Mouse (Mus musculus) lung, postnatal 0 days (tissue): Measurements from ENCODE around the gene Nr0b2. TPM values are rescaled to one million over a fixed set of nuclear protein-coding genes. Genes with fewer than 3 reads are reported as not detected.

Source experiments
- ATAC-seq: fragments of 200-750 bp; cut with Nextera tagmentation; 2 replicates; pipeline ENCODE4 v1.8.0; 2017; ENCODE audit warnings: moderate library complexity
- DNase-seq: peaks from one replicate; pipeline ENCODE4 v3.0.0-alpha.2; 2016; ENCODE audit warnings: low spot score
- H3K27ac ChIP-seq: fragments of 300-500 bp; sonication (generic); 2 replicates; pipeline ENCODE4 v1.5.1; 2014; ENCODE audit warnings: antibody characterized with exemption, mild to moderate bottlenecking, low read length, mixed read lengths
- H3K27me3 ChIP-seq: fragments of 300-500 bp; sonication (generic); replicated peaks from 2 replicates; pipeline ENCODE4 v1.6.1; 2014; ENCODE audit warnings: low read length, mixed read lengths; ENCODE audit not compliant: insufficient read depth
- H3K36me3 ChIP-seq: fragments of 300-500 bp; sonication (generic); 2 replicates; pipeline ENCODE4 v1.6.1; 2014; ENCODE audit warnings: low read length, mixed read lengths; ENCODE audit not compliant: insufficient read depth
- H3K4me1 ChIP-seq: fragments of 300-500 bp; sonication (generic); 2 replicates; pipeline ENCODE4 v1.6.1; 2014; ENCODE audit warnings: antibody characterized with exemption, low read depth, low read length, mixed read lengths; ENCODE audit not compliant: insufficient read depth
- H3K4me2 ChIP-seq: fragments of 300-500 bp; sonication (generic); replicated peaks from 2 replicates; pipeline ENCODE4 v1.6.1; 2014; ENCODE audit warnings: low read depth, mild to moderate bottlenecking, low read length, moderate library complexity, mixed read lengths
- H3K4me3 ChIP-seq: fragments of 300-500 bp; sonication (generic); 2 replicates; pipeline ENCODE4 v1.5.1; 2014; ENCODE audit warnings: low read depth, low read length
- H3K9ac ChIP-seq: fragments of 300-500 bp; sonication (generic); replicated peaks from 2 replicates; pipeline ENCODE4 v1.6.1; 2014; ENCODE audit warnings: low read depth, mild to moderate bottlenecking
- H3K9me3 ChIP-seq: fragments of 300-500 bp; sonication (generic); 2 replicates; pipeline ENCODE4 v1.6.1; 2016; ENCODE audit warnings: low read length, mixed read lengths
- CTCF ChIP-seq: IDR thresholded peaks from 2 replicates; pipeline ENCODE4 v1.5.1; 2016; ENCODE audit warnings: antibody characterized with exemption, mild to moderate bottlenecking
- EP300 ChIP-seq: IDR thresholded peaks from 2 replicates; pipeline ENCODE4 v1.6.1; 2016; ENCODE audit warnings: antibody characterized with exemption, mild to moderate bottlenecking, control low read depth
- WGBS: fragments of 180-500 bp; shearing (Covaris S2); extraction: QIAGEN DNeasy Blood & Tissue Kit; methylation state at CpG from one replicate; pipeline ENCODE4 v1.1.7; 2014; 5-methylcytosine and 5-hydroxymethylcytosine counted together
- polyA plus RNA-seq: library from polyadenylated mRNA; unstranded; fragments of >200 nt; fragmentation: Nextera tagmentation; extraction: Ambion mirVana; gene quantifications from 2 replicates; pipeline ENCODE4 v1.2.1, GENCODE M21; 2015

Gene Nr0b2
- polyA plus RNA-seq, 1 experiment from 2014 or later = 0.37 TPM

DNA sequence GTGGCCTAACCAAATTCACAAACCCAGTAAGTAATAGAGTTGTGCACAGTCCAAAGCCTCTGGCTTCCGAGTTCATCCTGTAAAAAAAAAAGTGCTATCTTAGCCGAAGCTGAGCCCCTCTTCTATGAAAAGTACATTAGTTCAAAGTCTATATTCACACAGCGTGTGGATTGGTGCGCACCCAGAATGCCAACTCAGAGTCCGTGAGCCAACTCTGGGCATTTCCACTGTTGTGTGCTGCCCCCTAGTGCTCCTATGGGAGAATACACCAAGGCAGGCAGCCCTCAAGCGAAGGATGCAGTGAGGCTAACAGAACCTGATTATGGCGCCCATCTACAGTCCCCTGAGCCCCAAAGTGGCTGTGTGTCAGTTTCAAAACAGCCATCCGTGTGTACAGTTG is 40.2 kb upstream of the Nr0b2 start:
- WGBS = 9% methylated on average over 8 of the region's 8 CpGs
- peaks cover 4% of the 10 kb centered on the region; the same call in 1 of the 2 replicates for H3K27me3 ChIP-seq
- TF ChIP-seq CTCF = peak; percentile 94
- TF ChIP-seq EP300 = no peak
- no peaks in the 10 kb centered on the region for H3K4me1 ChIP-seq
- ATAC-seq = peak; percentile 78
- DNase-seq = peak; percentile 72
- H3K4me2 ChIP-seq = no peak overlapping the region
- no peaks in the 10 kb centered on the region for H3K9me3 ChIP-seq
- H3K36me3 ChIP-seq = no peaks in the 10 kb centered on the region
- no peak overlapping the region for H3K9ac ChIP-seq
- H3K4me3 ChIP-seq = no peak overlapping the region
- H3K27ac ChIP-seq = no peak overlapping the region

GRCm38 (mm10) chr4:133518601-133519368 is 34.4 kb upstream of the Nr0b2 start, which contains the start of gene Kdf1:
TSS of gene Kdf1 (plus strand) at chr4:133518963.
- Histone ChIP-seq H3K4me1 (no peaks in the 10 kb centered on the region), H3K27me3 (peaks cover 12% of the 10 kb centered on the region), H3K4me2 (peak within 1 kb of the TSS; percentile 48), H3K36me3 (no peaks in the 10 kb centered on the region), H3K27ac (peak within 1 kb of the TSS; percentile 73), H3K9me3 (no peaks in the 10 kb centered on the region), H3K9ac (peak within 1 kb of the TSS; percentile 60), H3K4me3 (peak within 1 kb of the TSS; percentile 54)
- ATAC-seq (peak; percentile 97), DNase-seq (peak; percentile 84)
- TF ChIP-seq CTCF (no peak), EP300 (no peak)
- 2% methylated on average over 46 of the region's 69 CpGs for WGBS

DNA sequence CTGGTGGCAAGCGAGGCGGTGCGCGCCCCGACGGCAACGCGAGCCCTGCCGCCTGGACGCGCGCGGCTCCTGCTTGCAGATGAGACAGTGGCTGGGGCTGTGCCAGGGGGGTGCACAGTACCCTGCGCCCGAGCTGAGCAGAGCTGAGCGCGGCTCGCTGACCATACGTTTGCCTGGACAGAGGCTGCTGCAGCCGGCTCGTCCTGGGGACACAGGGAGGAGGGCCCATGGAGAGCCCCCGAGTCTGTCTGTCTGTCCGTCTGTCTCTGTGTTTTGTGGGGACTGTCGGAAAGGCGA is 33.9 kb upstream of the Nr0b2 start:
- Histone ChIP-seq H3K36me3 (no peaks in the 10 kb centered on the region), H3K9ac (peak overlapping the region; percentile 60), H3K9me3 (no peaks in the 10 kb centered on the region), H3K4me1 (no peaks in the 10 kb centered on the region), H3K27ac (peak overlapping the region; percentile 73), H3K4me3 (peak overlapping the region; percentile 54), H3K27me3 (peaks cover 12% of the 10 kb centered on the region), H3K4me2 (peak overlapping the region; percentile 48)
- peak; percentile 37 for DNase-seq
- WGBS = 4% methylated on average over 25 of the region's 25 CpGs
- TF ChIP-seq CTCF (no peak), EP300 (no peak)
- ATAC-seq = no peak; the same call in 1 of the 2 replicates

- H3K9me3 ChIP-seq = no peaks in the 10 kb centered on the region
- TF ChIP-seq EP300 (no peak), CTCF (no peak)
- H3K4me2 ChIP-seq = no peak overlapping the region
- H3K4me3 ChIP-seq = no peak overlapping the region
- H3K36me3 ChIP-seq = no peaks in the 10 kb centered on the region
- no peak overlapping the region for H3K27ac ChIP-seq
- no peaks in the 10 kb centered on the region for H3K4me1 ChIP-seq
- DNase-seq (no peak), ATAC-seq (no peak)
- no peak overlapping the region for H3K9ac ChIP-seq
- H3K27me3 ChIP-seq = peaks cover 12% of the 10 kb centered on the region
- WGBS = 28% methylated on average over 2 of the region's 2 CpGs
Observed at GRCm38 (mm10) chr4:133521502-133521901, 31.7 kb upstream of the Nr0b2 start.

DNA sequence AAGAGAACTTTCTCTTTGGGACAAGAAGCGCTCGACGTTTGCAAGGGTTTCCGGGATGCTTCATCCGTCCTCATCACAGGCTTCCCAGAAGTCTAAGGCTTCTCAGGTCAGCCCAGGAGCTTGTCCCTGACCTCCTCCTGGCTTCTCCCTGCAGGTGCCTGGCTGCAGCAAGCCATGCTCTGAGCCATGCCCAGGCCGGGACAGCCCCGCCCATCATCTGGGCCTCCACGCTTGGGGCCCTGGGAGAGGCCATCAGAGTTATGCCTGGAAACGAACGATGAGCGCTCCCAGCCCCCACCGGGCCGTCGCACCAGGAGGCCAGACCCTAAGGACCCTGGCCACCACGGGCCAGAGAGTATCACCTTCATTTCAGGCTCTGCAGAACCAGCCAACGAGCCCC is 25.4 kb upstream of the Nr0b2 start:
- DNase-seq (no peak), ATAC-seq (no peak)
- Histone ChIP-seq H3K9me3 (no peaks in the 10 kb centered on the region), H3K27me3 (no peaks in the 10 kb centered on the region), H3K9ac (no peak overlapping the region), H3K27ac (no peak overlapping the region), H3K4me2 (no peak overlapping the region), H3K4me1 (no peaks in the 10 kb centered on the region), H3K36me3 (peaks cover 14% of the 10 kb centered on the region), H3K4me3 (no peak overlapping the region)
- TF ChIP-seq CTCF (no peak), EP300 (no peak)
- 59% methylated on average over 16 of the region's 16 CpGs for WGBS

- H3K36me3 ChIP-seq = peaks cover 28% of the 10 kb centered on the region
- H3K4me2 ChIP-seq = no peak overlapping the region
- H3K27ac ChIP-seq = no peak overlapping the region
- H3K27me3 ChIP-seq = no peaks in the 10 kb centered on the region
- no peaks in the 10 kb centered on the region for H3K4me1 ChIP-seq
- ATAC-seq (no peak), DNase-seq (no peak)
- no peak overlapping the region for H3K9ac ChIP-seq
- no peaks in the 10 kb centered on the region for H3K9me3 ChIP-seq
- no peak for TF ChIP-seq CTCF
- no peak for TF ChIP-seq EP300
- WGBS = 63% methylated on average over 3 of the region's 3 CpGs
- H3K4me3 ChIP-seq = no peak overlapping the region
Observed at GRCm38 (mm10) chr4:133532777-133533176, 20.4 kb upstream of the Nr0b2 start.

DNA sequence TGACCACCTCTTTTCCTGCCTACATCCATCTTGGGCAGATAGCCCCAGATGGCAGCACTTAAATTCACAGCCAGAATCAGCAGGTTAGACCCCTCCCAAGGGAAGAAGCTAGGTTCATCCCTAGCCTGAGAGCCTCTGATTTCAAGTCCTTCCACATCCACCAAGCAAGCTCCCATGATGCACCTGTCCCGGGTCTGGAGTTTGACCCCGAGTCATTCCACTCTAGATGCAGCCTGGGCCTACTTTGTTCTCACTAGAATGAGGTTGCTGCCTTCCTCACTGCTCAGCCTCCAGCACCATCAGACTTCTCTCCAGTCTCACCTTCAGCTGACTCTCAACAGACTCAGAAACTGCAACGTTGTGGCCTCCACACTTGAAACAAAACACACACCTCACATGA is 17.1 kb upstream of the Nr0b2 start:
- Histone ChIP-seq H3K36me3 (peaks cover 24% of the 10 kb centered on the region), H3K4me3 (no peak overlapping the region), H3K9me3 (no peaks in the 10 kb centered on the region), H3K4me1 (no peaks in the 10 kb centered on the region), H3K9ac (no peak overlapping the region), H3K27ac (no peak overlapping the region), H3K4me2 (no peak overlapping the region), H3K27me3 (no peaks in the 10 kb centered on the region)
- TF ChIP-seq EP300 (no peak), CTCF (no peak)
- ATAC-seq (no peak), DNase-seq (no peak)
- 82% methylated on average over 3 of the region's 3 CpGs for WGBS
